Mouse (Mus musculus) heart, postnatal 0 days (tissue): ENCODE measurements around the gene Prkag2.

ENCODE experiments used
- CTCF ChIP-seq: IDR thresholded peaks from 2 replicates; pipeline ENCODE4 v1.5.1; 2016; ENCODE audit warnings: antibody characterized with exemption, control low read depth, low read depth
- EP300 ChIP-seq: IDR thresholded peaks from 2 replicates; pipeline ENCODE4 v1.6.1; 2016; ENCODE audit warnings: antibody characterized with exemption, low read depth

GRCm38 (mm10) chr5:24889860-24890259 lies 210.6 kb downstream of the Prkag2 start:
- TF ChIP-seq CTCF (no peak), EP300 (no peak)
